Comparison of ENCODE assay signal across 9 mouse cellular contexts in the genomic region with DNA sequence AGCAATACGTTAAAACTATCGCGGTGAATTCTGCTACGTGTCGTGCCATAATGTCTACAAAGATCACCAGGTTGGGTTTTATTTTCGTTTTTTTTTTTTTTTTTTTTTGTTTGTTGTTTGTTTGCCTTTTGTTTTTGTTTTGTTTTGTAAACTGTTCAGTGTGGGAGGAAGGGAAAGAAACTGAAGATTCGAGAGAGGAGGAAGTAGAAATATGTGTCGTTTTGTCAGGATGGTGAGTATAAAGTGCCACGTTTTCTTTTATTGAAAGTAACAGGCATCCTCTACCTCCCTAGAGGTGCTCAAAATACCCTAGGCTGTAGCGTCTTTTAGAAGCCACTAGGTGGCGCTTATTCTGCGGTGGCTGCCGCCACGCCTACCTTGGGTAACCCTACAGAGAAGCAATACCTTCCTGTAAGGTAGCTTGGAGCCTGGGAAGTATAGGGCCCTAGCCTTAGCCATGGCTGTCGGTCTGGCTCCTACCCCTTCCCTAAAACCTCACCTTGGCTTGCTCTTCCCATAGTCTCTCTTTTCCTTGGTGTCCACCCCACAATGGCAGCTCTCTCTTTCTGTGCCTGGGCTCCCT.
DNase-seq lines count a peak whose midpoint lies in the region; ATAC-seq and TF ChIP-seq lines count a peak whose summit lies in the region.
"Had no signal": no experiment of that assay in that cellular context is flagged by ENCODE, and none has a peak within 500 bp of the region (broad histone marks: within the 10 kb centered on the region; RNA-seq: fewer than 3 reads in every experiment).

No protein-coding gene starts in this region.

- no peak overlapping the region for H3K9ac ChIP-seq in lung, postnatal 0 days (replicated peaks; ENCODE audit: low read depth)
- H3K9ac ChIP-seq: hindbrain, embryonic 15.5 days had no signal

- no peak overlapping the region for H3K27ac ChIP-seq in cerebellum, adult 2 months (ENCODE audit: insufficient read depth, low read length)
- no peak overlapping the region for H3K27ac ChIP-seq in lung, postnatal 0 days (ENCODE audit: low read length)
- H3K27ac ChIP-seq: hindbrain, embryonic 15.5 days had no signal

- no peak for DNase-seq in cerebellum, adult 2 months
- no peak for DNase-seq in cerebellum, adult 9-10 months
- peak; percentile 33 for DNase-seq in lung, postnatal 0 days (ENCODE audit: low spot score)
- no peak for DNase-seq in lung, postnatal 4 days
- DNase-seq in c-Kit-negative CD71-positive TER-119-positive erythroid progenitor cells, embryonic 14.5 days (ENCODE audit: low read depth, low spot score): peak; percentile 1
- DNase-seq in layer of hippocampus, postnatal 10 days (ENCODE audit: low spot score in 2 of 2): no peak
- no peak for DNase-seq in heart, adult 8-10 months (ENCODE audit: low spot score)

- peak; percentile 44; the same call in 1 of the 2 replicates for TF ChIP-seq CTCF in cerebellum, adult 2 months (IDR thresholded peaks at IDR 0.05; ENCODE audit: borderline replicate concordance, insufficient read depth, low read depth, low read length)
- peak; percentile 67 for TF ChIP-seq CTCF in lung, postnatal 0 days (IDR thresholded peaks at IDR 0.05)

- H3K4me1 ChIP-seq in cerebellum, adult 2 months (ENCODE audit: control insufficient read depth, insufficient read depth, low read length): no peaks in the 10 kb centered on the region
- 0 out of 2 replicates have a peak, but pooled peaks cover under 1% of the 10 kb centered on the region for H3K4me1 ChIP-seq in lung, postnatal 0 days (ENCODE audit: insufficient read depth, low read depth, low read length)

- H3K27me3 ChIP-seq in cerebellum, adult 2 months (ENCODE audit: control insufficient read depth, insufficient read depth, low read length): no peaks in the 10 kb centered on the region
- no peaks in the 10 kb centered on the region for H3K27me3 ChIP-seq in lung, postnatal 0 days (replicated peaks; ENCODE audit: insufficient read depth, low read length)
- H3K27me3 ChIP-seq: hindbrain, embryonic 15.5 days had no signal

- H3K4me2 ChIP-seq in lung, postnatal 0 days (replicated peaks; ENCODE audit: low read depth, low read length): no peak overlapping the region
- H3K4me2 ChIP-seq: hindbrain, embryonic 15.5 days had no signal

- no peaks in the 10 kb centered on the region for H3K36me3 ChIP-seq in lung, postnatal 0 days (ENCODE audit: insufficient read depth, low read length)
- H3K36me3 ChIP-seq: hindbrain, embryonic 15.5 days had no signal

- 0 out of 2 replicates have a peak, but pooled peaks have one; percentile 41 for ATAC-seq in lung, postnatal 0 days
- ATAC-seq in megakaryocyte-erythroid progenitor cell, adult 5-6 weeks (replicated peaks; ENCODE audit: low FRiP score, low TSS enrichment, poor library complexity, severe bottlenecking): peak; percentile 97

- no peaks in the 10 kb centered on the region for H3K9me3 ChIP-seq in lung, postnatal 0 days (ENCODE audit: low read length)
- H3K9me3 ChIP-seq: hindbrain, embryonic 15.5 days had no signal

- no peak for TF ChIP-seq EP300 in lung, postnatal 0 days (IDR thresholded peaks at IDR 0.05)

- H3K4me3 ChIP-seq in cerebellum, adult 2 months (replicated peaks; ENCODE audit: insufficient read depth, low read depth, low read length): no peak overlapping the region
- H3K4me3 ChIP-seq in lung, postnatal 0 days (ENCODE audit: low read depth, low read length): no peak overlapping the region
- H3K4me3 ChIP-seq: hindbrain, embryonic 15.5 days had no signal

- no peak for TF ChIP-seq POLR2A in cerebellum, adult 2 months (IDR thresholded peaks at IDR 0.05; ENCODE audit: borderline replicate concordance, insufficient read depth, low read length)

- WGBS in cerebellum, adult 2 months: 33% methylated on average over 15 of the region's 15 CpGs
- WGBS in lung, postnatal 0 days: 35% methylated on average over 15 of the region's 15 CpGs

Comparison
In these comparisons a context has a peak if more than half of its experiments do, and no peak if none do; other contexts are left out.
1. DNase-seq: peak in lung, postnatal 0 days (single experiment) and c-Kit-negative CD71-positive TER-119-positive erythroid progenitor cells, embryonic 14.5 days (single experiment); none in cerebellum, adult 2 months (0 of 2), cerebellum, adult 9-10 months (single experiment), lung, postnatal 4 days (0 of 2), layer of hippocampus, postnatal 10 days (0 of 2) and heart, adult 8-10 months (single experiment).